Mouse (Mus musculus) liver, embryonic 14.5 days (tissue): ENCODE data around the gene Slc17a4.

Source experiments
- CTCF ChIP-seq: IDR thresholded peaks from 2 replicates; pipeline ENCODE4 v1.5.1; 2016; ENCODE audit warnings: antibody characterized with exemption, low read depth, control low read depth
- EP300 ChIP-seq: IDR thresholded peaks from 2 replicates; pipeline ENCODE4 v1.6.1; 2016; ENCODE audit warnings: antibody characterized with exemption, low read depth

DNA sequence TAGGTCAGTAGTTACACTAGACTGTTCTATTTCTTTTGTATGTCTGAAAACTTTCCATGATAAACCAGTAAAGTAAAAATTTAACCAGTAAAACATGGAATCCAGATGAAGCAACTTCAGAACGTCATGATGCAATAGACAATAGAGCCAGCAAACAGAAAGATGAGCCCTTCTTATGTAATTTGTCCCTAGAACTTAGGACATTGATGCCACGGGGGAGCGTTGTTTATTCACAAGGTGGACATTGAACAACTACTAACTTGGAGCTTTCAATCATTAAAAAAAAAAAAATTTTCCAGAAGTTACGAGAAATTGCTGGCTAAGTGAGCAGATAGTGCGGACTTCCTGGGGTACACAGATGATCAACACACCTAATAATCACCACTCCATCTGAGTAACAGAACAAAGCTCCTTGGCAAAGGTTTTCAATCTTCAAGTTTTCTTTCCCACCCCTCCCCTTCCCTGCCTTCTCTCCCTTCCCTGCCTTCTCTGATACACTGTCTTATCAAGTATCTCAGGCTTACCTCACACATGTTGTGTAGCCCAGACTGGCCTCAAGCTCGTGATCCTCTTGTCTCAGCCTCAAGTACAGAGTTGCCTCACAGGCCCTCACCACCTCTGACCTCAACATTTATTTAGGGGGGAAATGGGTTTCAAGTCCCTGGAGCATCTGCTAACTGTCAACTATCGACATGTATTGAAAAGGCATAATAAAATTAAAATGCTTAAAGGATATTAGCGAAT, 45.8 kb downstream of the Slc17a4 start:
- TF ChIP-seq EP300 (no peak), CTCF (no peak)
